Comparison of ENCODE assay signal across 14 mouse cellular contexts in the genomic region with DNA sequence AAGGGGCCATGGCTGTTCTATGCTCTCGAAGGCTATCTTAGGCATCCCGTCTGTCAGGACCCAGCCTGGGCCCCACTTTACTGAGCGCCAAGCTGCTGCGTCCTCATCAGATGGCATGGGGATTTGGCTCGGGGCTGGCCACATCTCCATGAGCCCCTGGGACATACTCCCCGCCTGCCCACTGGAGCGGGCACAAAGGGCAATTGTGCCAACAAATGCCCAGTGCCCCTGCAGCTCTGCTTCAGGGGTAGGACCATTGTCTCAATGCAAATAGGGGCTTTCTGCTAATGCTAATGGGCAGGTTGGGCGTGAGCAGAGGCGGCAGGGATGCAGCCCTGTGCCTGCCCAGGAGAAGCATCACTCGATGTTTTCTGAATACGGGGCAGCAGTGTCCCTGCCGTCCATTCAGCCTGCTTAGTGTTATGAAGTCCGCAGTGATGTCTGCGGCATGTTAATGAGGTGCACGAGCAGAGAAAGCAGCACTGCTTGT.
A peak's percentile ranks its signal among the peaks of the same experiment; 100 is the strongest.
DNase-seq lines count a peak whose midpoint lies in the region; ATAC-seq and TF ChIP-seq lines count a peak whose summit lies in the region.
"Had no signal": no experiment of that assay in that cellular context is flagged by ENCODE, and none has a peak within 500 bp of the region (broad histone marks: within the 10 kb centered on the region; RNA-seq: fewer than 3 reads in every experiment).

No protein-coding gene starts in this region.

- no peak overlapping the region for H3K9ac ChIP-seq in hindbrain, embryonic 15.5 days
- H3K9ac ChIP-seq in midbrain, postnatal 0 days (replicated peaks; ENCODE audit: low read length, poor library complexity, severe bottlenecking): no peak overlapping the region
- H3K9ac ChIP-seq: heart, embryonic 13.5 days; limb, embryonic 15.5 days had no signal

- peak; percentile 2 for DNase-seq in heart, postnatal 4 days
- DNase-seq in heart, postnatal 10 days: no peak
- no peak for DNase-seq in forebrain, embryonic 10.5 days (ENCODE audit: extremely low spot score, low spot score)
- DNase-seq in midbrain, postnatal 0 days (ENCODE audit: low spot score): peak; percentile 72
- no peak for DNase-seq in thymus, postnatal 14 days
- no peak for DNase-seq in right cerebral cortex, adult 2 months (ENCODE audit: low spot score in 2 of 2)
- DNase-seq in gastrocnemius, adult 2 months: no peak
- DNase-seq: B cell, adult 2 months; right cerebral cortex, postnatal 4 days had no signal

- peak overlapping the region; percentile 25; the same call in 1 of the 2 replicates for H3K4me3 ChIP-seq in forebrain, embryonic 10.5 days
- H3K4me3 ChIP-seq in hindbrain, embryonic 15.5 days: no peak overlapping the region
- H3K4me3 ChIP-seq in midbrain, postnatal 0 days (ENCODE audit: low read depth, low read length): peak overlapping the region; percentile 12; the same call in 1 of the 2 replicates
- H3K4me3 ChIP-seq in gastrocnemius, adult 2 months: no peak overlapping the region
- H3K4me3 ChIP-seq: heart, embryonic 13.5 days; limb, embryonic 15.5 days; myocyte had no signal

- H3K27me3 ChIP-seq in forebrain, embryonic 10.5 days (ENCODE audit: poor library complexity, severe bottlenecking): peaks cover 29% of the 10 kb centered on the region; the same call in 1 of the 2 replicates
- H3K27me3 ChIP-seq in hindbrain, embryonic 15.5 days: no peaks in the 10 kb centered on the region
- no peaks in the 10 kb centered on the region for H3K27me3 ChIP-seq in midbrain, postnatal 0 days (ENCODE audit: insufficient read depth, low read length)
- H3K27me3 ChIP-seq: limb, embryonic 15.5 days had no signal

- peak overlapping the region; percentile 36 for H3K4me2 ChIP-seq in hindbrain, embryonic 15.5 days
- H3K4me2 ChIP-seq in midbrain, postnatal 0 days (ENCODE audit: low read depth, low read length, poor library complexity, severe bottlenecking): 0 out of 2 replicates have a peak overlapping the region, but pooled peaks have one; percentile 20
- H3K4me2 ChIP-seq: heart, embryonic 13.5 days; limb, embryonic 15.5 days had no signal

- H3K9me3 ChIP-seq in forebrain, embryonic 10.5 days: no peaks in the 10 kb centered on the region
- no peaks in the 10 kb centered on the region for H3K9me3 ChIP-seq in hindbrain, embryonic 15.5 days
- H3K9me3 ChIP-seq in midbrain, postnatal 0 days (ENCODE audit: low read length): no peaks in the 10 kb centered on the region
- H3K9me3 ChIP-seq: heart, embryonic 13.5 days; limb, embryonic 15.5 days had no signal

- no peaks in the 10 kb centered on the region for H3K36me3 ChIP-seq in forebrain, embryonic 10.5 days (replicated peaks)
- H3K36me3 ChIP-seq in hindbrain, embryonic 15.5 days: no peaks in the 10 kb centered on the region
- H3K36me3 ChIP-seq in midbrain, postnatal 0 days (ENCODE audit: insufficient read depth, low read length): no peaks in the 10 kb centered on the region
- H3K36me3 ChIP-seq: limb, embryonic 15.5 days had no signal

- intact Hi-C loops in heart, postnatal 10 days (cut with DNase I): no loop called here
- intact Hi-C loops in gastrocnemius, adult 2 months (cut with DNase I): no loop called here

- peak overlapping the region; percentile 17; the same call in 1 of the 2 replicates for H3K27ac ChIP-seq in forebrain, embryonic 10.5 days
- H3K27ac ChIP-seq in hindbrain, embryonic 15.5 days (replicated peaks): no peak overlapping the region
- no peak overlapping the region for H3K27ac ChIP-seq in midbrain, postnatal 0 days (ENCODE audit: low read depth, low read length)
- no peak overlapping the region for H3K27ac ChIP-seq in gastrocnemius, adult 2 months
- H3K27ac ChIP-seq: heart, embryonic 13.5 days; limb, embryonic 15.5 days had no signal

- ATAC-seq in hindbrain, embryonic 15.5 days (ENCODE audit: low FRiP score, low read depth): peak; percentile 86
- peak; percentile 86 for ATAC-seq in midbrain, postnatal 0 days (ENCODE audit: low FRiP score)
- ATAC-seq: intestine, postnatal 0 days had no signal

- peaks cover 11% of the 10 kb centered on the region for H3K4me1 ChIP-seq in forebrain, embryonic 10.5 days
- peaks cover 7% of the 10 kb centered on the region; the same call in 1 of the 2 replicates for H3K4me1 ChIP-seq in hindbrain, embryonic 15.5 days (replicated peaks)
- 0 out of 2 replicates have a peak, but pooled peaks cover 3% of the 10 kb centered on the region for H3K4me1 ChIP-seq in midbrain, postnatal 0 days (ENCODE audit: insufficient read depth, low read length)
- H3K4me1 ChIP-seq: limb, embryonic 15.5 days had no signal

- WGBS in forebrain, embryonic 10.5 days: 48% methylated on average over 15 of the region's 15 CpGs
- 17% methylated on average over 15 of the region's 15 CpGs for WGBS in hindbrain, embryonic 15.5 days
- 15% methylated on average over 15 of the region's 15 CpGs for WGBS in midbrain, postnatal 0 days

- no peak for TF ChIP-seq CTCF in midbrain, postnatal 0 days (IDR thresholded peaks at IDR 0.05)
- TF ChIP-seq CTCF in gastrocnemius, adult 2 months (IDR thresholded peaks at IDR 0.05): no peak

Comparison
In these comparisons a context has a peak if more than half of its experiments do, and no peak if none do; other contexts are left out.
1. DNase-seq: peak in heart, postnatal 4 days (single experiment) and midbrain, postnatal 0 days (single experiment); none in heart, postnatal 10 days (0 of 2), forebrain, embryonic 10.5 days (single experiment), thymus, postnatal 14 days (single experiment), right cerebral cortex, adult 2 months (0 of 2) and gastrocnemius, adult 2 months (single experiment).
2. H3K4me3 ChIP-seq: peak in forebrain, embryonic 10.5 days (single experiment) and midbrain, postnatal 0 days (single experiment); none in hindbrain, embryonic 15.5 days (single experiment) and gastrocnemius, adult 2 months (single experiment).